Mouse (Mus musculus) thymus, postnatal 14 days (tissue): ENCODE results near the gene Rimkla.

Experiments
- DNase-seq: peaks from one replicate; pipeline ENCODE4 v3.0.0; 2021

Gene Rimkla

GRCm38 (mm10) chr4:119417270-119417669 is 75.2 kb downstream of the Rimkla start:
- DNase-seq: no peak
